Mouse (Mus musculus) cerebellum, adult 2 months (tissue): Measurements from ENCODE around the gene Tmcc2.

ENCODE experiments used
- CTCF ChIP-seq: fragments of 200-500 bp; IDR thresholded peaks from 2 replicates; pipeline ENCODE4 v1.5.1; 2011; ENCODE audit warnings: low read depth, mild to moderate bottlenecking, control low read depth, low read length, moderate library complexity, borderline replicate concordance; ENCODE audit not compliant: insufficient read depth
- POLR2A ChIP-seq: fragments of 200-500 bp; IDR thresholded peaks from 2 replicates; pipeline ENCODE4 v1.6.1; 2011; ENCODE audit warnings: low read length, control low read depth, borderline replicate concordance; ENCODE audit not compliant: insufficient read depth

- TF ChIP-seq CTCF (no peak), POLR2A (no peak)
Measured at GRCm38 (mm10) chr1:132334178-132334801, 56.8 kb downstream of the Tmcc2 start.
